Mouse (Mus musculus): ENCODE results near the gene Atp4a. TPM values are rescaled to one million over a fixed set of nuclear protein-coding genes. Genes with fewer than 3 reads are reported as not detected.

The Atp4a gene
- polyA plus RNA-seq (2012; rRNA removed), result 1.7 and 2.4 TPM in 2 replicates

GRCm38 (mm10) chr7:30711942-30712341 lies at the start of gene Atp4a:
TSS of gene Atp4a (plus strand) at chr7:30712209.
- TF ChIP-seq CTCF (IDR thresholded peaks at IDR 0.05; ENCODE audit: borderline replicate concordance, extremely low read depth, insufficient read depth, insufficient read length), result no peak
- TF ChIP-seq POLR2A (IDR thresholded peaks at IDR 0.05; ENCODE audit: borderline replicate concordance, extremely low read depth, insufficient read depth, insufficient read length, poor library complexity, severe bottlenecking), result no peak
- DNase-seq (ENCODE audit: low read depth), result no peak

- DNase-seq (ENCODE audit: low read depth), result peak; percentile 98
- TF ChIP-seq CTCF (IDR thresholded peaks at IDR 0.05; ENCODE audit: borderline replicate concordance, extremely low read depth, insufficient read depth, insufficient read length) (no peak), POLR2A (IDR thresholded peaks at IDR 0.05; ENCODE audit: borderline replicate concordance, extremely low read depth, insufficient read depth, insufficient read length, poor library complexity, severe bottlenecking) (peak; percentile 60; the same call in 1 of the 2 replicates)
Observed at GRCm38 (mm10) chr7:30664529-30665200, 47.3 kb upstream of the Atp4a start, which contains the start of gene Haus5. TSS of gene Haus5 (minus strand) at chr7:30664994.

DNA sequence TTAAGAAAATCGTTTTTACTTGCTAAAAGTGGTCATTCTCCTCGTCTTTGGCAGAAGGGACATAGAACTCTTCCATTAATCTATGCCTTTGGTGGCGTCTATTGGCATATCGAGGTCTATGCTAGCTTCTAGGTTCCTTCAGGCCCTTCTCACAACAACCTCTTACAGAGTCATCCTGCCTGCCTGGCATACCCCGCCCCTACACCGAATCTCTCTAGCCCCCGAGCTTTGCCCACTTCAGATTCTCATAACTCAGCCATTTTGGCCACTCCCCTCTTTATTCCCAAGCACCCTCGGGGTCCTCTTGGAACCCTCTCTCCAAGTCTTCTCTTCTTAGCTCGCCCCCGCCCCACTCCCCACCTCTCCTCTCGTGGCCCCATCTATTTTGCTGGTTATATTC lies 46.7 kb upstream of the Atp4a start:
- TF ChIP-seq CTCF (IDR thresholded peaks at IDR 0.05; ENCODE audit: borderline replicate concordance, extremely low read depth, insufficient read depth, insufficient read length) (no peak), POLR2A (IDR thresholded peaks at IDR 0.05; ENCODE audit: borderline replicate concordance, extremely low read depth, insufficient read depth, insufficient read length, poor library complexity, severe bottlenecking) (no peak)
- DNase-seq (ENCODE audit: low read depth), result no peak

DNA sequence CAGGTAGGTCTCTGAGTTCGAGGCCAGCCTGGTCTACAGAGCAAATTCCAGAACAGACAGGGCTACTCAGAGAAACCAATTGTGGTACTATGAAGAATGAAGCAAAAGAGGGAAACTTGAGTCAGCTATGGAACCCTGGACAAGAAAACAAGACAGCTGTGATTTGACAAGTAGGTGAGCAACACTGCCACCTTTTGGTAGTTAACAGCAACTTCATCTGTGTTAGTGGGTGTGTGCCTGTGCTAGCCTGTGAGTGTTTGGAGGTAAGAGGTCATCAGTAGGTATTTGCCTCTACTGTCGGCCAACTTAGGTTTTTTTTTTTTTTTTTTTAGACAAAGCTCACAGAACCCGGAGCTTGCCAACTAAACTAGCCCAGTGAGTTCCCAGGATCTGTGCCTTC lies 42.8 kb upstream of the Atp4a start:
- TF ChIP-seq POLR2A (IDR thresholded peaks at IDR 0.05; ENCODE audit: borderline replicate concordance, extremely low read depth, insufficient read depth, insufficient read length, poor library complexity, severe bottlenecking) (no peak), CTCF (IDR thresholded peaks at IDR 0.05; ENCODE audit: borderline replicate concordance, extremely low read depth, insufficient read depth, insufficient read length) (peak; percentile 49; the same call in 1 of the 2 replicates)
- DNase-seq (ENCODE audit: low read depth), result peak; percentile 23

DNA sequence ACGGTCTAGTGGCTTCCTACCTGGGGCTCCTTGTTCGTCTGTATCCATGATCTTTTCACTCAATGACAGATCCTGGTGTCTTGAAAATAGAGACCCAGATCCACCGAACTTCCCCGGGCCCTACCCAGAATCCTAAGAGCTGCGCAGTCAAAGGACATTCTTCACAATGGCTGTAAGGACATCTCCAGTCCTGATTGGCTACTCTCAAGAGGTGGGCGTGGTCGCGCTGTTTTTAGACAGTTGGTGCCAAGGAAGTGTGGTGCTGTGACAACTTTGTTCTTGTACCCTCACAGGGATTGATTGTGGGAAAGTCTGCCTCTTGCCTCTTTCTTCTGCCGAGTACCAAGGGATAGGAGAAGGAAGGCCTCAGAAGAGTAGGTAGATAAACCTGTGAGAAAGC lies 40.5 kb upstream of the Atp4a start, which contains the start of gene Pmis2:
Gene Pmis2 (minus strand): TSS at position 126 of the 400 bp plus-strand sequence.
- DNase-seq (ENCODE audit: low read depth), result no peak
- TF ChIP-seq POLR2A (IDR thresholded peaks at IDR 0.05; ENCODE audit: borderline replicate concordance, extremely low read depth, insufficient read depth, insufficient read length, poor library complexity, severe bottlenecking) (no peak), CTCF (IDR thresholded peaks at IDR 0.05; ENCODE audit: borderline replicate concordance, extremely low read depth, insufficient read depth, insufficient read length) (no peak)

GRCm38 (mm10) chr7:30678263-30678975 lies 33.6 kb upstream of the Atp4a start:
- peak; percentile 80 for DNase-seq (ENCODE audit: low read depth)
- TF ChIP-seq POLR2A (IDR thresholded peaks at IDR 0.05; ENCODE audit: borderline replicate concordance, extremely low read depth, insufficient read depth, insufficient read length, poor library complexity, severe bottlenecking) (no peak), CTCF (IDR thresholded peaks at IDR 0.05; ENCODE audit: borderline replicate concordance, extremely low read depth, insufficient read depth, insufficient read length) (no peak)

- no peak for DNase-seq (ENCODE audit: low read depth)
- TF ChIP-seq POLR2A (IDR thresholded peaks at IDR 0.05; ENCODE audit: borderline replicate concordance, extremely low read depth, insufficient read depth, insufficient read length, poor library complexity, severe bottlenecking) (no peak), CTCF (IDR thresholded peaks at IDR 0.05; ENCODE audit: borderline replicate concordance, extremely low read depth, insufficient read depth, insufficient read length) (no peak)
Observed at GRCm38 (mm10) chr7:30681897-30682296, 30.1 kb upstream of the Atp4a start.

DNA sequence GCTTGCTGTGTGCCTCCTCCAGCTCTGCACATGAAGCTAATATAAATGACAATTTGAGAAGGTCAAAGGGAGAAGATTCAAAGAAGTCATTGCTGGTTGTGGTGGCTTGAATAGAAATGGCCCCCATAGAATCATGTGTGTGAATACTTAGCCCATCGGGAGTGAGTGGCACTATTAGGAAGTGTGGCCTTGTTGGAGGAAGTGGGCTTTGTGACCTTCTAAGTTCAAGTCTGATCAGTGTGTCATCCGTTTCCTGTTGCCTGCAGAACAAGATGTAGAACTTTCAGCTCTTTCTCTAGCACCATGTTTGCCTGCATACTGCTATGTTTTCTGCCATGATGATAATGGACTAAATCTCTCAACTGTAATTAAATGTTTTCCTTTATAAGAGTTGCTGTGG lies 28.6 kb upstream of the Atp4a start:
- no peak for TF ChIP-seq CTCF (IDR thresholded peaks at IDR 0.05; ENCODE audit: borderline replicate concordance, extremely low read depth, insufficient read depth, insufficient read length)
- no peak for TF ChIP-seq POLR2A (IDR thresholded peaks at IDR 0.05; ENCODE audit: borderline replicate concordance, extremely low read depth, insufficient read depth, insufficient read length, poor library complexity, severe bottlenecking)
- no peak for DNase-seq (ENCODE audit: low read depth)

DNA sequence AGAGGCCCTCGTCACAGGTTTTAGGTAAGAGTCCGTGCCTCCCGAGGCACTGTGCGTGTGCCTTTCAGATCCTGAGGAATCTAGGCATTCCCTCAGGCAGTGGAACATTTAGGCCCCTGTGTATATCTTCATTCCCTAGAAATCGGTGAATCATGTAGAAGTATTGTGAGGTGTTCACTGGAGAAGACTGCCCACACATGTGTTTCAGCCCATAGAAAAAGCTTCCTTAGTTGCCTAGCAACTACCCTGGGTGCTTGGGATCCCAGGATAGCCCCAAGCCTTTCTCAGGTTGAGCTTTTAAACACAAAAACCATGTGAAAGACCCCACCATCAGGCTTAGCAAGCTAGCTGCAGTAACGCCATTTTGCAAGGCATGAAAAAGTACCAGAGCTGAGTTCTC lies 23.7 kb upstream of the Atp4a start:
- DNase-seq (ENCODE audit: low read depth), result no peak
- no peak for TF ChIP-seq CTCF (IDR thresholded peaks at IDR 0.05; ENCODE audit: borderline replicate concordance, extremely low read depth, insufficient read depth, insufficient read length)
- no peak for TF ChIP-seq POLR2A (IDR thresholded peaks at IDR 0.05; ENCODE audit: borderline replicate concordance, extremely low read depth, insufficient read depth, insufficient read length, poor library complexity, severe bottlenecking)

DNA sequence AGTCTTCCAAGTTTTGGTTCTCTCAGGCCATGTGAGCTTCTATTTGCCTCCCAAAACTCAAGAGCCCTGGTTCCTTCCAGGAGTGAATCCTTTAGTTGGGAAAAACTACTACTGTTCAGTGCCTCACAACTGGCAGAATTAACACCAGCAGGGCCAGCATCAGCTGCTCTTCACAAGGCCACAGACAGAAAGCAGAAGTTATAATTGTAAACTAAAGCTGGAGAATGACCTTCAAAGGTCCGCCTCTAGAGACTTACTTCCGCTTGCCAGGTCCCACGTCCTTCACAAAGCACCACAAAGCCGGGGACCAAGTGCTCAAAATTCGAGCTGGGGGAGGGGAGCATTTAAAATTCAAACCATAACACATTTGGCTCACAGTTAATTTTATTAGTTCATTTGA lies 13.9 kb upstream of the Atp4a start:
- DNase-seq (ENCODE audit: low read depth), result no peak
- TF ChIP-seq POLR2A (IDR thresholded peaks at IDR 0.05; ENCODE audit: borderline replicate concordance, extremely low read depth, insufficient read depth, insufficient read length, poor library complexity, severe bottlenecking) (no peak), CTCF (IDR thresholded peaks at IDR 0.05; ENCODE audit: borderline replicate concordance, extremely low read depth, insufficient read depth, insufficient read length) (no peak)

GRCm38 (mm10) chr7:30698589-30698988 lies 13.4 kb upstream of the Atp4a start, which contains the start of gene 2200002J24Rik:
TSS of gene 2200002J24Rik (plus strand) at chr7:30698926.
- DNase-seq (ENCODE audit: low read depth), result peak; percentile 14
- TF ChIP-seq CTCF (IDR thresholded peaks at IDR 0.05; ENCODE audit: borderline replicate concordance, extremely low read depth, insufficient read depth, insufficient read length) (no peak), POLR2A (IDR thresholded peaks at IDR 0.05; ENCODE audit: borderline replicate concordance, extremely low read depth, insufficient read depth, insufficient read length, poor library complexity, severe bottlenecking) (no peak)

Measured in brain, embryonic 14.5 days (tissue).